Mouse (Mus musculus): ENCODE results near the gene Luzp1. TPM values are rescaled to one million over a fixed set of nuclear protein-coding genes. Genes with fewer than 3 reads are reported as not detected.
A peak's percentile ranks its signal among the peaks of the same experiment; 100 is the strongest.

The Luzp1 gene
- polyA plus RNA-seq, 1 experiment from 2014 or later, result 52.0 TPM

DNA sequence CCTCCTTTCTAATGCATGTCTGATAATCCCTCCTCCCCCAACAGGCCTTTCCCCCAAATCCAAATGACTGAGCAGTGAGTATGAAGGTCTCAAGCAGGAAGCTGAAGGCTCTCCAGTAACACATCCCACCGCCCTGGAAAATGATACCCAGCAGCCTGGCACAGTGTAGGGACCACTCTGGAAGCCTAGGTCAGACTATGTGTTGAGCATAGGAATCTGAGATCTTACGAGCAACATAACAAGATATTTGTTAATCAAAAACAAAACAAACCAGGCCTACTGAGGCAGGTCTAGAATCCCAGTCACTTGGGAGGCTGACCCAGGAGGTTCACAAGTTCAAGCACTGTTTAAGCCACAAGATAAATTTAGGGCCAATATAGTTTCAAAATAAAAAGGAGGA lies 131.0 kb downstream of the Luzp1 start:
- Histone ChIP-seq H3K4me3 (peak overlapping the region; percentile 98), H3K9me3 (no peaks in the 10 kb centered on the region), H3K36me3 (replicated peaks) (no peaks in the 10 kb centered on the region), H3K4me2 (peak overlapping the region; percentile 66), H3K27ac (no peak overlapping the region), H3K27me3 (replicated peaks) (no peaks in the 10 kb centered on the region), H3K9ac (peak overlapping the region; percentile 100), H3K4me1 (peaks cover 28% of the 10 kb centered on the region)
- no peak for ATAC-seq (replicated peaks)
- 85% methylated on average over 2 of the region's 2 CpGs for WGBS

DNA sequence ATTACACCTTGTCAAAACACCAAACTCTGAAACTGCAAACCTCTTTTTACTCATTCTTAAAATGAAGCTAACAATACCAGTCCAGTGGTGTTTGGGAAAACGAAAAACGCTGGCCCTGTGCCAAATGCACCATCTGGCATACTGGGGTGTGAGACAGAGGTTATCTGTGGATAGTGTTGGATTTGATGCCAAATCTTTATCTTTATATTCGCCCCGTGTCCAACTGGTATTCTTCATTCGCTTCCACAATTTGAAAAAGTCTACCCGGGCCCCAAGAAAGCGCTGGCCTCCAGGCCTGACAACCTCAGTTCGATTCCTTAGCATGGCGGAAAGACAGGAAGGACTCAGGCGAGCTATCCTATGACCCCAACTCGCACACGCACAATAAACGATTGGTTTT lies 131.9 kb downstream of the Luzp1 start:
- H3K9me3 ChIP-seq, result no peaks in the 10 kb centered on the region
- peak overlapping the region; percentile 93 for H3K27ac ChIP-seq
- peak overlapping the region; percentile 98 for H3K4me3 ChIP-seq
- no peaks in the 10 kb centered on the region for H3K27me3 ChIP-seq (replicated peaks)
- H3K9ac ChIP-seq, result peak overlapping the region; percentile 100
- WGBS, result under 1% methylated on average over 13 of the region's 13 CpGs
- ATAC-seq (replicated peaks), result no peak
- no peaks in the 10 kb centered on the region for H3K36me3 ChIP-seq (replicated peaks)
- peaks cover 25% of the 10 kb centered on the region for H3K4me1 ChIP-seq
- peak overlapping the region; percentile 66 for H3K4me2 ChIP-seq

GRCm38 (mm10) chr4:136602018-136602554 lies 132.5 kb downstream of the Luzp1 start:
- H3K27ac ChIP-seq, result peak overlapping the region; percentile 93
- ATAC-seq (replicated peaks), result peak; percentile 72
- peak overlapping the region; percentile 100 for H3K9ac ChIP-seq
- no peaks in the 10 kb centered on the region for H3K36me3 ChIP-seq (replicated peaks)
- peak overlapping the region; percentile 66 for H3K4me2 ChIP-seq
- no peaks in the 10 kb centered on the region for H3K9me3 ChIP-seq
- peaks cover 25% of the 10 kb centered on the region for H3K4me1 ChIP-seq
- peak overlapping the region; percentile 98 for H3K4me3 ChIP-seq
- no peaks in the 10 kb centered on the region for H3K27me3 ChIP-seq (replicated peaks)
- under 1% methylated on average over 48 of the region's 68 CpGs for WGBS

GRCm38 (mm10) chr4:136602568-136602967 lies 133.0 kb downstream of the Luzp1 start, which contains the start of gene Kdm1a:
Kdm1a (minus strand) TSS chr4:136602723.
- no peaks in the 10 kb centered on the region for H3K36me3 ChIP-seq (replicated peaks)
- WGBS, result under 1% methylated on average over 45 of the region's 45 CpGs
- ATAC-seq (replicated peaks), result peak; percentile 91
- H3K27ac ChIP-seq, result peak within 1 kb of the TSS; percentile 93
- peak within 1 kb of the TSS; percentile 98 for H3K4me3 ChIP-seq
- peak within 1 kb of the TSS; percentile 66 for H3K4me2 ChIP-seq
- H3K9ac ChIP-seq, result peak within 1 kb of the TSS; percentile 100
- H3K4me1 ChIP-seq, result peaks cover 22% of the 10 kb centered on the region
- H3K9me3 ChIP-seq, result no peaks in the 10 kb centered on the region
- no peaks in the 10 kb centered on the region for H3K27me3 ChIP-seq (replicated peaks)

Other genes starting within 250 kb of the Luzp1 start
- gene Tcea3, start 222.0 kb upstream of the Luzp1 start, polyA plus RNA-seq (2015; fragmentation: Nextera tagmentation; extraction: Ambion mirVana), result 1.4 and 1.8 TPM in 2 replicates
- 42.8 and 43.2 TPM in 2 replicates for gene Zfp46, start 185.1 kb upstream of the Luzp1 start, polyA plus RNA-seq (2015; fragmentation: Nextera tagmentation; extraction: Ambion mirVana)
- 226 and 237 TPM in 2 replicates for gene Hnrnpr, start 158.8 kb upstream of the Luzp1 start, polyA plus RNA-seq (2015; fragmentation: Nextera tagmentation; extraction: Ambion mirVana)
- 1.4 and 1.9 TPM in 2 replicates for gene Htr1d, start 46.2 kb upstream of the Luzp1 start, polyA plus RNA-seq (2015; fragmentation: Nextera tagmentation; extraction: Ambion mirVana)
- 0.15 and 0.19 TPM in 2 replicates for gene 6030445D17Rik, start 7.5 kb upstream of the Luzp1 start, polyA plus RNA-seq (2015; fragmentation: Nextera tagmentation; extraction: Ambion mirVana)
- gene Kdm1a, start 133.0 kb downstream of the Luzp1 start, polyA plus RNA-seq (2015; fragmentation: Nextera tagmentation; extraction: Ambion mirVana), result 69.9 and 70.7 TPM in 2 replicates
- not detected in 2 replicates for gene Tex46, start 140.7 kb downstream of the Luzp1 start, polyA plus RNA-seq (2015; fragmentation: Nextera tagmentation; extraction: Ambion mirVana)
- 0.10 and 0.11 TPM in 2 replicates for gene Lactbl1, start 152.9 kb downstream of the Luzp1 start, polyA plus RNA-seq (2015; fragmentation: Nextera tagmentation; extraction: Ambion mirVana)